Mouse (Mus musculus) left cerebral cortex, postnatal 14 days (tissue): ENCODE results near the gene Teddm2. TPM values are rescaled to one million over a fixed set of nuclear protein-coding genes. Genes with fewer than 3 reads are reported as not detected.

Experiments
- DNase-seq, 2 experiments: peaks; one replicate each; pipeline ENCODE4 v3.0.0; 2021 to 2022; ENCODE audit warnings: low spot score in 2 of 2, mixed read lengths in 1 of 2
- intact Hi-C: fragments of 180-260 bp; cut with DNase I; formaldehyde crosslinking; loops from one replicate; pipeline ENCODE4 v1.15.1; 2025
- long read RNA-seq, 2 experiments: library from polyadenylated mRNA; stranded (forward); transcript quantifications; one replicate each; pipeline ENCODE4 v2.0.0; 2021
- total RNA-seq, 2 experiments: library from RNA; stranded (reverse); gene quantifications; 2 replicates each; pipeline ENCODE4 v1.2.3; 2021

Gene Teddm2
- 1 to 10 TPM; 3.3 to 3.4 TPM for total RNA-seq
- long read RNA-seq, experiment 1, partial matches to known transcripts: 0 of 4 reads
- long read RNA-seq, experiment 1, other reads (novel, unspliced or antisense): 2 of 4 reads
- long read RNA-seq, experiment 2, partial matches to known transcripts: 0 of 1 reads
- long read RNA-seq, experiment 2, other reads (novel, unspliced or antisense): 0 of 1 reads

- peak; percentile 95 to 97 for DNase-seq
- intact Hi-C loops: loop anchor here (1.0 to 5.0 kb wide), 2 partner anchors 218 to 827 kb away; no protein-coding TSS in a partner anchor
Observed at GRCm38 (mm10) chr1:153899731-153900380, at the start of gene Teddm2, which contains the start of gene Glul. Gene Teddm2, minus strand, starts transcription at chr1:153900228. Gene Glul, plus strand, starts transcription at chr1:153899944.

- DNase-seq: peak in 1 of 2 experiments; percentile 54
- intact Hi-C loops: no loop called here
Observed at GRCm38 (mm10) chr1:153947837-153948236, 47.8 kb upstream of the Teddm2 start.

- intact Hi-C loops: no loop called here
- no peak for DNase-seq
Observed at GRCm38 (mm10) chr1:153946971-153947370, 46.9 kb upstream of the Teddm2 start.

- intact Hi-C loops: no loop called here
- no peak for DNase-seq
Observed at GRCm38 (mm10) chr1:153945181-153945580, 45.2 kb upstream of the Teddm2 start.

- intact Hi-C loops: no loop called here
- DNase-seq: peak; percentile 31 to 63
Observed at GRCm38 (mm10) chr1:153940986-153941385, 41.0 kb upstream of the Teddm2 start.

- no peak for DNase-seq
- intact Hi-C loops: no loop called here
Observed at GRCm38 (mm10) chr1:153937025-153937424, 37.0 kb upstream of the Teddm2 start.

- intact Hi-C loops: no loop called here
- peak in 1 of 2 experiments; percentile 41 for DNase-seq
Observed at GRCm38 (mm10) chr1:153935844-153936380, 35.9 kb upstream of the Teddm2 start.

GRCm38 (mm10) chr1:153933772-153934171 is 33.7 kb upstream of the Teddm2 start:
- intact Hi-C loops: no loop called here
- DNase-seq: no peak

- DNase-seq: no peak
- intact Hi-C loops: no loop called here
Observed at GRCm38 (mm10) chr1:153930431-153930830, 30.4 kb upstream of the Teddm2 start.

GRCm38 (mm10) chr1:153924395-153925385 is 24.7 kb upstream of the Teddm2 start:
- intact Hi-C loops: no loop called here
- no peak for DNase-seq

- DNase-seq: no peak
- intact Hi-C loops: no loop called here
Observed at GRCm38 (mm10) chr1:153922571-153923021, 22.6 kb upstream of the Teddm2 start.

- no peak for DNase-seq
- intact Hi-C loops: no loop called here
Observed at GRCm38 (mm10) chr1:153921642-153922041, 21.6 kb upstream of the Teddm2 start.

- DNase-seq: no peak
- intact Hi-C loops: no loop called here
Observed at GRCm38 (mm10) chr1:153918521-153919206, 18.6 kb upstream of the Teddm2 start.

GRCm38 (mm10) chr1:153913869-153914268 is 13.8 kb upstream of the Teddm2 start:
- no peak for DNase-seq
- intact Hi-C loops: no loop called here

GRCm38 (mm10) chr1:153911276-153911795 is 11.3 kb upstream of the Teddm2 start:
- intact Hi-C loops: no loop called here
- no peak for DNase-seq

- intact Hi-C loops: no loop called here
- no peak for DNase-seq
Observed at GRCm38 (mm10) chr1:153910423-153910822, 10.4 kb upstream of the Teddm2 start.

- intact Hi-C loops: no loop called here
Observed at GRCm38 (mm10) chr1:153909963-153910291, 9.9 kb upstream of the Teddm2 start.

GRCm38 (mm10) chr1:153909213-153909962 is 9.4 kb upstream of the Teddm2 start:
- intact Hi-C loops: no loop called here
- no peak for DNase-seq

More at GRCm38 (mm10) chr1:153909963-153910291, 9.9 kb upstream of the Teddm2 start:
- no peak for DNase-seq
